Mouse (Mus musculus): ENCODE measurements around the gene Nif3l1.

Nif3l1 gene

DNA sequence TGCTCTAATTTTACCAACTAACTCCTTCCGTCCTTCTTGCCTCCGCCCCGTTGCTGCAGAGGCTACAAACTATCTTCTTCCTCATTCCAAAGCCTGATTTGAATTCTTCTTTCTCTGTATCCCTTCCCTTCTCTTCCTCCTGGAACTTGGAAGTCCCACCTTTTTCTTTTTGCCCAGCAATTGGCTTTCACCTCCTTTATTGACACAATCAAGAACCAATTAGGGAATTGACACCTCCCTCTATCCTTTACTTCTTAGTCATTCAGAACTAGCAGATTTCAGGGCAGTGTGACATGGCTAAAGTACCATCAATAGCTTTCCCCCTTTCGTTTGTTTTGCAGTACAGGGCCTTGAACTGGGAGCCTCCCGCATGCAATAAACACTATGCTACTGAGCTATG, 13.2 kb downstream of the Nif3l1 start:
- DNase-seq (ENCODE audit: low read depth), result no peak

DNA sequence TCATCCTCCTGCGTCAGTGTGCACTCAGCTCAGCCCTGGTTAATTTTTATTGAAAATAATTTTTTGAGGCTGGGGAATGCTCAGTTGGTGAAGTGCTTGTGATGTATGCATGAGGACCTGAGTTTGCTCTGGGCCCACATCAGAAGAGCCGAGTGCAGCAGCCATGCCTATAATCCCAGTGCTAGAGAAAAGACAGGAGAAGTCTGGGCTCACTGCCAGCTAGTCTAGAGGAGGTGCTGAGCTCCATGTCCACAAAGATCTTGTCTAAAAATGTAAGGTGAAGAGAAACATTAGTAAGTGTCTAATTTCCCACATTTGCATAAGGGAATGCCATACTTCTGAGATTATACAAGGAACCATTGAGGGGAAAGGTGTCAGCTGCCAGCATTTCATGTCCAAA, 13.9 kb downstream of the Nif3l1 start:
- DNase-seq (ENCODE audit: low read depth), result no peak

DNA sequence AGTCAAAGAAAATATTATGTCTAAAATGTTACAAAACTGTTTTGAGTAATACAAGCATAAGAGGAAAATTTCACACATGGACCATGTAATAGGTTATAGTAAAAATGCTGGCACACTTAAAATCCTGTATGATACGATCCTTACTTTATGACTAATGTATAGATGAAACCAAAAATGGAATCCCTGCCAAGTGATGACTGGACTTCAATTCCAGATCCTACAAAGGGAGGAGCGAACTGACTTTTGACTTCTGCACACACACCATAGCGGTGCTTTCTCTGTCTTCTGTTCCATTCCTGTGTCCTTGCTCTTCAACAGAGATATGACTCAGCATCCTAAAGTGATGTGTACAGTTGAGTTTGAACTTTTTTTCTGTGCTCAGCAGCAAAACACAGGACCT, 15.6 kb downstream of the Nif3l1 start:
- DNase-seq (ENCODE audit: low read depth), result no peak

DNA sequence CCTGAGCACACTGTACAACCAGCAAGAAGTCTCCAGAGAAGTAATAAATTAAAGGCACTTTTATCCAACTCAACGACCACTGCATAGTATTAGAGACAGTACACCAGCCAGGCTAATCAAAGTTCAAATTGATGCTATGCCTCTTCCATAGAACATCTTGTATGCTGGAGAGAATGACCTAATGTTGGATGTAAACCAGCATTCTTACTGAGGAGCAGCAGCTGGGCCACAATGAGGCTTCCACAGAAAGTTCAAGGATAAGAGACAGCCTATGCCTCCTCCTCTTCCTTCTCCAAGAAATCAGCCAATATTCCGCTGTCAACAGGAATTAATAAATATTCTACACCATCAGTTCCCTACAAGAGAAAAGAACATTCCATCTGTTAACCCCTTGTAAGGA, 19.0 kb downstream of the Nif3l1 start:
- no peak for DNase-seq (ENCODE audit: low read depth)

DNA sequence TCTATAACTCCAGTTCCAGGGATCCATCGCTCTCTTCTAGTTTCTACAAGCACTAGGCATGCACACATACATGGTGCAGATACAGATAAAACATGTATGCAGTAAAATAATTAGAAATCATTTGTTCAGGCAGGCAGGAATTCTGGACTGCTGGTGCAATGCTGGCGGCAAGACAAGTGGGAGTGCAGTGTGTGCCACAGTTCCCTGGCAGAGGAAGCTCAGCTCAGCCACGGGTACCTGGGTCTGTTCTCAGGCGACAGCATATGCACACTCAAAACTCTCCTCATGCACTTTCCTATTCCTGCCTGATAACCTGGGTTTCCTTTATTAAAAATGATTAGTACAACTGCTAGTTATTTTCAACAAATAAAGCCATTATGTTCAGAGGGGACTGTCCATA, 20.1 kb downstream of the Nif3l1 start:
- DNase-seq (ENCODE audit: low read depth), result no peak

DNA sequence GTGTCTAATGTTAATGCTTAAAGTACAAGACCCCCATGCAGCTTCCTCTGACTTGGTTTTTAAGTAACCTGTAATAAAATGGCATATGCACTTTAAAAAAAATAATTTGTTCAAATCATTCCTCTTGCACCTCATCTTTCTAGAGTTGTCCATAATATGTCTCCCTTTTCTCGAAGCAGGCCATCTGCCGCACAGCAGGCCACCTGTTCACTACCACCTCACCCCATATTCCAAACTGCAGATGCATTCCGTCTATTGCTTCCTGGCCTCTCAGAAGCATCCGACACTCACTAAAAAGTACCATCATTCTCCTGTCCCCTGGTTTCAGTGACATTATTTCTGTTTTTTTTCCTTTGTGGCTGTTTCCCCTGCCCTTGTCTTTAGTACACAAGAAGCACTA, 20.6 kb downstream of the Nif3l1 start:
- no peak for DNase-seq (ENCODE audit: low read depth)

DNA sequence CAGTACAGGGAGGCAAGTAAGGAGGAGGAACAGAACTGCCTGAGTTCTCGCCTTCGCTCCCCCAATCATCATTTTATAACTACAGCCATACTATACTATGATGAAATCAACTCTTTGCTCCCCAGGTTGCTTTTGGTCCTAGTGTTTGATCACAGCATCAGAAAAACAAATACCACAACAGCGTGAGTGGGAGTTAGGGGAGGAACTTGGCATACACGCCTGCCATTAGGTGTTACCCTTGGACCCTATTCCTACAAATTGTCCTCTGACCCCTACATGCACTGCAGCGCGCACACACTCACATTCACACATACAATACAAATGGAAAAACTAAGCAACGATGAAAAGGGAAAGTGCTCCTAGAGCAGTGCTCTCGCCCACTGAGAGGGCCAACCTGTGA, 30.7 kb downstream of the Nif3l1 start:
- DNase-seq (ENCODE audit: low read depth), result no peak

DNA sequence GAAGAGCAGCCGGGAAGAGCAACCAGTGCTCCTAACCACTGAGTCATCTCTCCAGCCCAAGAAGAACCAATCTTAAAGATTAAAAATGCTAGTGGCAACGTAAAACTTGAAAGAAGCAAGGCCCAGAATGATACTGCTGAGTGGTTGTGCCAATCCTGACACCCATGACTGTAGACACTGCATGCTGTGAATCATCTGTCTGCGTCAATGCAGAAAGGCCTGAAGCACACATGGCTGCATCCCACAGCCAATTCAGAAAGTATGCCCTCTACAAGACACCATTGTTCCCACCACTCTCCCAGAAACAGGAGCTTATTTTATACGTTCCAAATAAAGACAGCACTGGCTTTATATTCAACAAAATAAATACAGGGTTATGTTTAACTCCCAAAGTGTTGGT, 37.7 kb downstream of the Nif3l1 start:
- DNase-seq (ENCODE audit: low read depth), result no peak

DNA sequence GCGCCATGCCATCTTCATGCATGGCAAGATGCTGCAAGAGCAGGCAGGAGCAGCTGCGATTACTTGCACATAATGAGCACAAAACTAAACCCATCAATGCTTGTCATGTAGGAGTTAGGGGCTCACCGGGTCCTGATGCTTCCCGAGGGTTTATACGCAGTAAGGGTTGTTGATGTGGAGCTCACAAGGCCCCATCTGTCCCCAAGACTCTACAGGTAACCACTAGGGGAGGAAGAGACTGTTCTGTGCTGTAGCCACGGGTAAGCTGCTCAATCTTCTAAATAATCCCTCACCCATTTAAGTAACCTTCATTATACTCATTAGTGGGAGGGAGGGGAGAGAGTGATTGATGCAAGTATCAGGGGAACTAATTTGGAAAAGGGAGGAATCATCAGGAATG, 50.7 kb downstream of the Nif3l1 start:
- DNase-seq (ENCODE audit: low read depth), result no peak

DNA sequence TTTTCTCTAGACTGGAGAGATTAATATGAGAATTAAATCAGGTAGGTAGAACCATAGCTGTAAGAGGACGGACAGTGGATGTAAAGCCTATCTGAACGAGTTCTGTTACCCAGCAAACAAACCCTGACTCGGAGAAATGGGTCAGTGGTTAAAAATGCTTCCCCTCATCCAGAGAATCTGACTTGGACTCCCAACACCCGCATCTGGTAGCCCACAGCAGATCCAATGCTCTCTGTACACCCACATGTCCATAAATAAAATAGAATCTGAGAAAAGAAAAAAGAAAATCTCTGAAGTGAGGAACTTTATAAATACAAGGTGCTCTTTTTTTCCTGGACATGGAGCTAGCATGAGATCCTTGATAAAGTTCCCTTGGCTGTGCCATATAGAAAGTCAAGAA, 52.7 kb downstream of the Nif3l1 start:
- no peak for DNase-seq (ENCODE audit: low read depth)

DNA sequence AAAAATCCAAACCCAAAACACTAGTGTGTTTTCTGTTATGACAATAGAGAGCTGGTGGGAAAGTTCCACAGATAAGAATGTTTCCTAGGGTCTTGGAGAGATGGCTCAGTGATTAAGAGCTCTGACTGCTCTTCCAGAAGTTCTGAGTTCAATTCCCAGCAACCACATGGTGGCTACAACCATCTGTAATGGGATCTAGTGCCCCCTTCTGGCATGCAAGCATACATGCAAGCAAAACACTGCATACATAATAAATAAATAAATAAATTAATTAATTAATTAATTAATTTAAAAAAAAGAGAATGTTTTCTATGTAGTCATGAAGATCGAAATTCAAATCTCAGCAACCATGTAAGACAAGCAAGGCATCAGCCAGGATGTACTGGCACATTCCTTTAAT, 53.8 kb downstream of the Nif3l1 start:
- no peak for DNase-seq (ENCODE audit: low read depth)

DNA sequence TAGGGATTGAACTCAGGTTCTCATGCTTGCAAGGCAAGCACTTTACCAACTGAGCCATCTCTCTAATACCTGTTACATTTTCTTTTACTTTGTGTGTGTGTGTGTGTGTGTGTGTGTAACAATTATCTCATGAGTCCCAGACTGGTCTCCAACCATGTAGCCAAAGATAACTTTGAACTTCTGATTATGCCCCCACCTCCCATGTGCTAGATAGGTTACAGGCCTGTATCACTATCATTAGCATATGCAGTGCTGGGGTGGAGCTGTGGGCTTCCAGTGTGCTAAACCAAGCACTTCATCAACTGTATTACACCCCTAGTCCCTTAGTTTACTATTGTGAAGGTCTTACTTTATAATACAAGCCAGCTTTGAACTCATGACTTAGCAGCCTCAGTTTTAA, 58.2 kb downstream of the Nif3l1 start:
- no peak for DNase-seq (ENCODE audit: low read depth)

DNA sequence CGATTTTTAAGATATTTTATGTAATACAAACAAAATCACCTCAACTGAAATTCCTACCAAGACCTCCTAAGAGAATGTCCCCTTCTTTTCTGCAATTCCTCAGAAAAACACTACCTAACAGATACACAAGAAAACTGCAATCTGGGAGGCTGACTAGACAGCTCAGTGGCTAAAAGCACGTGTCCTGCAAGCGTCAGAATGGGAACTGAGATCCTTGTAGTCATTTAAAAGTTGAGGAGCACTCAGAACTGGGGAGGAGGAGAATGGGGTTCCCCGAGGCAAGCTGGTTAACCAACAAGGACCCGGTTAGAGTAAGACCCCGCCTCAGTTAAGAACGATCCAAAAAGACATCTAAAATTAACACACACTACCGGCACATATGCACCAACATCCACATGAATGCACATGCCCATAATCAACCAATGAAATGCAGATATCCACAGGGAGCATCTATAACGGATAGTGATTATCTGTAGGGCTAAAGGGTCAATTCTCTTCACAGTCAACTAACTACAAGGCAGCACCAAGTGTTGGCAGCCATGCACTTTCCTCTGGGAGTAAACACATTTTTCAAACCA, 58.9 kb downstream of the Nif3l1 start:
- no peak for DNase-seq (ENCODE audit: low read depth)

DNA sequence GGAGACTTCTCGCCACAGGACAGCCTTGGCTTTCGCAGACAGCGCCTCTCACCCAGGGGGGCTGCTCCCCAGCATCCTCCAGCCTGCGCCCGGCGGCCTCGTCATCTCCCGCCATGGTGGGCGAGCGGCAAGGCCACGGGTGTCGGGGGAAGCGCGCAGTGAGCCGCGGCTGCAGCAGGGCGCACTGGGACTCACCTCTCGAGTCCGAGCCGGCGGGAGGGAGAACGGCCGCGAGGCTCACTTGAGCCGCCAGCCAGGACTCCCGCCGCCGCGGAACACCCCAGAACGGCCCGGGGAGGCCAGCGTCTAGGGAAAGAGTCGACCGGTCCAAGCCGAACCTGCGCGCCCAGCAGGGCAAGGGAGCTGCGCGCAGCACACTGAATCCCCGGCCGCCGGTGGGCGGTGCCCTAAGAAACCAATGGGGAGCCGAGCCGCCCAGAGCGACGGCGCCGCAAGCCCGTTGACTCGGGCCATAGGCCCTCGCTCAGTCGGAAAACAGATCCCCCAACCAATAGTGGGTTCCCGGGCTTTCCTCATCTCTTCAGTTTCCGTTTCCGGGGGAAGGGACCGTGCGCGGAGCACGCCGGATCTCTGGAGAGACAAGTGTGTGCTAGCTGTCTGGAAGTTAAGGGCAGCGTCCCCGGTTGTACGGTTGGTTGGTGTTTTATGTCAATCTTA, 59.8 kb downstream of the Nif3l1 start, which contains the start of gene Orc2:
Orc2 (minus strand) TSS at position 533 of the 678 bp plus-strand sequence.
- peak; percentile 93 for DNase-seq (ENCODE audit: low read depth)

DNA sequence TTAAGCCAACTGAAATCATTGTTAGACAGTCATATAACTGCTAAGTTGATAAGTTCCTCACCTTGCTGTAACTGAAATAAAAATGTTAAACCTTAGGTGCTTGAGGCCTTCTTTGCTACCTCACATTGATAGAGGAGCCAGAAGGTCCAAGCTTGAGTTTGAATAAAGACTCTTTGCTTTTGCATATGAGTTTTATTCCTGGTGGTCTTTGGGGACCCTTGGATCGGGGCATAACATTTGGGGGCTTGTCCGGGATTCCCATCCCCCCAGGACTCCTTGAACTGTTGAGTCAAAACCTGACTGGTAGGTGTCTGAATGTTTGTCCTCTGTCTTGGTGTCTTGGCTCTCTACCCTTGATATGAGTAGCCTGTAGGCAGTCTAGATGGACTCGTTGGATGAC, 62.3 kb downstream of the Nif3l1 start:
- DNase-seq (ENCODE audit: low read depth), result no peak

Measured in naive thymus-derived CD4-positive, alpha-beta T cell, adult 2 months (primary cell).